Mouse (Mus musculus) limb, embryonic 14.5 days (tissue): ENCODE measurements around the gene Itgb2. TPM values are rescaled to one million over a fixed set of nuclear protein-coding genes. Genes with fewer than 3 reads are reported as not detected.
A peak's percentile ranks its signal among the peaks of the same experiment; 100 is the strongest.

Experiments used
- ATAC-seq: fragments of 200-750 bp; cut with Nextera tagmentation; 2 replicates; pipeline ENCODE4 v1.8.0; 2017; ENCODE audit warnings: low read depth, moderate number of reproducible peaks, moderate TSS enrichment; ENCODE audit not compliant: low FRiP score
- DNase-seq: peaks from one replicate; pipeline ENCODE4 v3.0.0-alpha.2; 2015; ENCODE audit warnings: low spot score
- H3K27ac ChIP-seq: fragments of 300-500 bp; sonication (generic); replicated peaks from 2 replicates; pipeline ENCODE4 v1.5.1; 2014; ENCODE audit warnings: low read depth, mild to moderate bottlenecking, low read length, moderate library complexity, mixed read lengths
- H3K27me3 ChIP-seq: fragments of 300-500 bp; sonication (generic); 2 replicates; pipeline ENCODE4 v1.6.1; 2014; ENCODE audit warnings: low read length, mixed read lengths; ENCODE audit not compliant: control insufficient read depth, insufficient read depth
- H3K36me3 ChIP-seq: fragments of 300-500 bp; sonication (generic); 2 replicates; pipeline ENCODE4 v1.6.1; 2014; ENCODE audit warnings: mild to moderate bottlenecking, low read length, moderate library complexity, mixed read lengths; ENCODE audit not compliant: control insufficient read depth, insufficient read depth
- H3K4me1 ChIP-seq: fragments of 300-500 bp; sonication (generic); 2 replicates; pipeline ENCODE4 v1.6.1; 2014; ENCODE audit warnings: antibody characterized with exemption, low read length, mixed read lengths; ENCODE audit not compliant: control insufficient read depth, insufficient read depth
- H3K4me2 ChIP-seq: fragments of 300-500 bp; sonication (generic); replicated peaks from 2 replicates; pipeline ENCODE4 v1.6.1; 2014; ENCODE audit warnings: low read depth, mild to moderate bottlenecking, low read length, moderate library complexity; ENCODE audit not compliant: severe bottlenecking
- H3K4me3 ChIP-seq: fragments of 300-500 bp; sonication (generic); replicated peaks from 2 replicates; pipeline ENCODE4 v1.5.1; 2014; ENCODE audit warnings: low read length
- H3K9ac ChIP-seq: fragments of 300-500 bp; sonication (generic); 2 replicates; pipeline ENCODE4 v1.6.1; 2014; ENCODE audit warnings: mild to moderate bottlenecking, low read depth, low read length, moderate library complexity; ENCODE audit not compliant: severe bottlenecking
- H3K9me3 ChIP-seq: fragments of 300-500 bp; sonication (generic); 2 replicates; pipeline ENCODE4 v1.6.1; 2016; ENCODE audit warnings: low read length; ENCODE audit not compliant: control insufficient read depth
- POLR2A ChIP-seq: fragments of 200-500 bp; IDR thresholded peaks from 2 replicates; pipeline ENCODE4 v1.8.0; 2012; ENCODE audit warnings: inconsistent platforms, mild to moderate bottlenecking, moderate library complexity, borderline replicate concordance; ENCODE audit not compliant: insufficient read depth, insufficient read length; ENCODE audit errors: extremely low read depth
- WGBS: fragments of 180-500 bp; shearing (Covaris S2); extraction: QIAGEN DNeasy Blood & Tissue Kit; methylation state at CpG from one replicate; pipeline ENCODE4 v1.1.7; 2014; 5-methylcytosine and 5-hydroxymethylcytosine counted together
- polyA plus RNA-seq, 2 experiments: library from polyadenylated mRNA; depleted of rRNA in 1 of 2; stranded (reverse) in 1 of 2; unstranded in 1 of 2; fragments of >200 nt; fragmentation: Nextera tagmentation in 1 of 2; extraction: Ambion mirVana in 1 of 2; gene quantifications; 2 replicates each; pipeline versions ENCODE4 v1.2.1 to v1.2.3; 2012 to 2014

Gene Itgb2
- polyA plus RNA-seq, 2 experiments, result 2.7 to 3.7 TPM

DNA sequence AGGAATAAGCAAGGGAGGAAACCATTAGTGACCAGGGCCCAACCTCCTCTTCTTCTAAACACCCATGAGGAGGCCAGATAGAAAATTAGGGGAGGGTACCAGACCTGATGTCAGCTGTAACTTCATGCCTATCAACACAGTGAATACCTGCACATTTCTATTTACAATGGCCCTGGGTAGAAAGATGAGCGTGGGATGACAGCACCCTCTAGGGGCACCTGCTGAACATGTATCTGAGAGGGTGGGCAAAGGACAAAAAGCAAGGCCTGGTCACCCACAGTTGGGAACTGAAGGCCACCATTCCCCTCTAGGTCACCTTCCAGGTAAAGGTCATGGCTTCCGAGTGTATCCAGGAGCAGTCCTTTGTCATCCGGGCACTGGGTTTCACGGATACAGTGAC, 27.6 kb downstream of the Itgb2 start:
- no peak overlapping the region for H3K27ac ChIP-seq
- ATAC-seq (no peak), DNase-seq (no peak)
- no peak overlapping the region for H3K9ac ChIP-seq
- H3K4me2 ChIP-seq, result no peak overlapping the region
- no peaks in the 10 kb centered on the region for H3K36me3 ChIP-seq
- H3K4me1 ChIP-seq, result no peaks in the 10 kb centered on the region
- no peak for TF ChIP-seq POLR2A
- H3K27me3 ChIP-seq, result no peaks in the 10 kb centered on the region
- H3K4me3 ChIP-seq, result no peak overlapping the region
- 93% methylated on average over 4 of the region's 4 CpGs for WGBS
- no peaks in the 10 kb centered on the region for H3K9me3 ChIP-seq

DNA sequence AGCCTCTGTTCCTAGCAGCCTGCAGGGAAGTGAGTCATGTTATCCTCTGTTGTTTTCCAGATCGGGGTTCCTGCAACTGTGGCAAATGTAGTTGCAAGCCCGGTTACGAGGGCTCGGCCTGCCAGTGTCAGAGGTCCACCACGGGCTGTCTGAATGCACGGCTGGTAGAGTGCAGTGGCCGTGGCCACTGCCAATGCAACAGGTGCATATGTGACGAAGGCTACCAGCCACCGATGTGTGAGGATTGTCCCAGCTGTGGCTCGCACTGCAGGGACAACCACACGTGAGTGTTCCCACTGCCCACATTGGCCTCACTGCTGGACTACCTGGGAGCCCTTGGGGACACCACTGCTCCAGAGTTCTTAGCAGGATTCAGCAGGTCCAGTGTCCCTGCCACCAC, 30.0 kb downstream of the Itgb2 start:
- no peak for DNase-seq
- no peaks in the 10 kb centered on the region for H3K36me3 ChIP-seq
- TF ChIP-seq POLR2A, result no peak

DNA sequence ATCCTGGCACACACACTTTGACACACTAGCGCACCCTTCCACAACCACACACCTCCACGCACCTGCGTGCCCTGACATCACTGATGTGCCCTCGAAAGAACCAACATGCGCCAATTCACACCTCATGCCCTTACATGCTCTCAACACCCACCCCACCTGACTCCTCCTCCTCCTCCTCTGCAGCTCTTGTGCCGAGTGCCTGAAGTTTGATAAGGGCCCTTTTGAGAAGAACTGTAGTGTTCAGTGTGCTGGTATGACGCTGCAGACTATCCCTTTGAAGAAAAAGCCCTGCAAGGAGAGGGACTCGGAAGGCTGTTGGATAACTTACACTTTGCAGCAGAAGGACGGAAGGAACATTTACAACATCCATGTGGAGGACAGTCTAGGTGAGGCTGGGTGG, 30.8 kb downstream of the Itgb2 start:
- Histone ChIP-seq H3K4me2 (no peak overlapping the region), H3K4me1 (no peaks in the 10 kb centered on the region), H3K9ac (no peak overlapping the region), H3K27me3 (no peaks in the 10 kb centered on the region), H3K4me3 (no peak overlapping the region), H3K9me3 (no peaks in the 10 kb centered on the region), H3K36me3 (no peaks in the 10 kb centered on the region), H3K27ac (no peak overlapping the region)
- DNase-seq (no peak), ATAC-seq (no peak)
- WGBS, result 83% methylated on average over 9 of the region's 9 CpGs
- TF ChIP-seq POLR2A, result no peak

More for the DNA sequence above, 30.0 kb downstream of the Itgb2 start:
- Histone ChIP-seq H3K9me3 (no peaks in the 10 kb centered on the region), H3K27ac (no peak overlapping the region), H3K27me3 (no peaks in the 10 kb centered on the region), H3K4me3 (no peak overlapping the region), H3K9ac (no peak overlapping the region), H3K4me2 (no peak overlapping the region), H3K4me1 (no peaks in the 10 kb centered on the region)
- no peak for ATAC-seq
- 83% methylated on average over 11 of the region's 11 CpGs for WGBS

DNA sequence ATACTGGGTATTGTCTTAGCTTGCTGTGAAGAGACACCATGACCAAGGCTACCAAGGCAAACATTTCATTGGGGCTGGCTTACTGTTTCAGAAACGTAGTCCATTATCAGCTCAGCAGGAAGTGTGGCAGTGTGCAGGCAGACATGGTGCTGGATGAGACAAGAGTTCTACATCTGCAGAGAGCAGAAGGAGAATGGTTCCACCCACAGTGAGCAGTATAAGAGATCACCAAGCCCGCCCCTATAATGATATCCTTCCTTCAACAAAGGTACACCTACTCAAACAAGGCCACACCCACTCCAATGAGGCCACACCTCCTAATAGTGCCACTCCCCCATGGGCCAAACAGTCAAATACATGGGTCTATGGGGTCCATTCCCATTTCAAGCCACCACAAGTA, 31.5 kb downstream of the Itgb2 start:
- no peaks in the 10 kb centered on the region for H3K27me3 ChIP-seq
- 86% methylated on average over 2 of the region's 2 CpGs for WGBS
- TF ChIP-seq POLR2A, result no peak
- no peak overlapping the region for H3K4me2 ChIP-seq
- H3K4me3 ChIP-seq, result no peak overlapping the region
- H3K9me3 ChIP-seq, result no peaks in the 10 kb centered on the region
- DNase-seq, result no peak
- H3K9ac ChIP-seq, result no peak overlapping the region
- no peak for ATAC-seq
- no peaks in the 10 kb centered on the region for H3K36me3 ChIP-seq
- H3K27ac ChIP-seq, result no peak overlapping the region
- H3K4me1 ChIP-seq, result no peaks in the 10 kb centered on the region

DNA sequence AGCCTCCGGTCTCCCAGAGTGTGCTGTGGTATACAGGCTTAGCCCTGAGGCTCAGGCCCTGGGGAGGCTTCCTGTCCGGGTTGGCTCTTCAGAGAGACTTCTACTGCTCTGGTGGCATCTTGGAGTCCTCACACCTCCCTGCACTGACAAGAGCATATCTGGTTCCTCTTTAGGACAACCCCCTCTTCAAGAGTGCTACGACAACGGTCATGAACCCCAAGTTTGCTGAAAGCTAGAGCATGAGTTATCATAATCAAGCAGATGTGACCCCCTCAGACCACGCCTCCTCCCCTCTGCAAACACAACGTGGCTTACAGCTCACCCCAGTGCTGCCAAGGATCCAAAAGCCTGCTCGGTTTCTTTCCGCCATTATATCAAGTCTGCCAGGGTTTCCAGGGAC, 35.0 kb downstream of the Itgb2 start:
- H3K4me2 ChIP-seq, result no peak overlapping the region
- H3K4me1 ChIP-seq, result no peaks in the 10 kb centered on the region
- no peaks in the 10 kb centered on the region for H3K27me3 ChIP-seq
- no peaks in the 10 kb centered on the region for H3K36me3 ChIP-seq
- no peak overlapping the region for H3K9ac ChIP-seq
- H3K4me3 ChIP-seq, result no peak overlapping the region
- H3K9me3 ChIP-seq, result no peaks in the 10 kb centered on the region
- no peak for DNase-seq
- 77% methylated on average over 8 of the region's 8 CpGs for WGBS
- TF ChIP-seq POLR2A, result no peak
- no peak overlapping the region for H3K27ac ChIP-seq
- ATAC-seq, result no peak

DNA sequence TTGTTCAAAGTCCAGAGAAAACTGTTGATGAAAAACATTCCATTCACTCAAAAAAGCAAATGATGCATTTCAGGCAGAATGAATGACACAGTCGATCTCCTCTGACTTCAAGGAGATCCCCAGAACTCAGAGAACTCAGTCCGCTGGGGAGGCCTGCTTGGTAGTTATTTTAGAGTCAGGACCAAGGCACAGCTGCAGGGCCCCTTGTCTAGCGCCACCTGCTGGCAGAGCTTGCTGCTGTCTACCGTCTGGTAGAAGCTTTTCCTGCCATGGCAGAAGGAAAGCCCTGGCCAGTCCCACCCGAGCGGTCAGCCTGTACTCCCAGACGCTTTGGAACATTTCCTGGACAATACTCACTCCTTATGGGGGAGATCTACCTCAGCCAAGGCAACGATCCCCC, 36.6 kb downstream of the Itgb2 start:
- WGBS, result 37% methylated on average over 8 of the region's 8 CpGs
- H3K4me2 ChIP-seq, result no peak overlapping the region
- ATAC-seq, result no peak
- no peaks in the 10 kb centered on the region for H3K27me3 ChIP-seq
- no peak overlapping the region for H3K27ac ChIP-seq
- TF ChIP-seq POLR2A, result no peak
- H3K4me1 ChIP-seq, result no peaks in the 10 kb centered on the region
- no peaks in the 10 kb centered on the region for H3K36me3 ChIP-seq
- H3K9me3 ChIP-seq, result no peaks in the 10 kb centered on the region
- peak; percentile 77 for DNase-seq
- H3K9ac ChIP-seq, result no peak overlapping the region
- H3K4me3 ChIP-seq, result no peak overlapping the region
